Mouse (Mus musculus) forebrain, embryonic 16.5 days (tissue): ENCODE measurements at regions not wholly inside any gene's neighbourhood (a gene's known extent, or its start where the extent isn't known, plus 50 kb on each side); places are given as distances from the start of the nearest gene placed in this dataset.
A peak's percentile ranks its signal among the peaks of the same experiment; 100 is the strongest.

Source experiments
- ATAC-seq: fragments of 200-750 bp; cut with Nextera tagmentation; 2 replicates; pipeline ENCODE4 v1.8.0; 2017; ENCODE audit warnings: mild to moderate bottlenecking, moderate library complexity
- H3K27ac ChIP-seq: fragments of 300-500 bp; sonication (generic); 2 replicates; pipeline ENCODE4 v1.5.1; 2014; ENCODE audit warnings: low read length, control low read depth
- H3K27me3 ChIP-seq: fragments of 300-500 bp; sonication (generic); replicated peaks from 2 replicates; pipeline ENCODE4 v1.6.1; 2014; ENCODE audit warnings: low read length; ENCODE audit not compliant: control insufficient read depth, insufficient read depth
- H3K36me3 ChIP-seq: fragments of 300-500 bp; sonication (generic); 2 replicates; pipeline ENCODE4 v1.6.1; 2014; ENCODE audit not compliant: control insufficient read depth, insufficient read depth
- H3K4me1 ChIP-seq: fragments of 300-500 bp; sonication (generic); replicated peaks from 2 replicates; pipeline ENCODE4 v1.6.1; 2014; ENCODE audit warnings: low read length; ENCODE audit not compliant: control insufficient read depth, insufficient read depth
- H3K4me2 ChIP-seq: fragments of 300-500 bp; sonication (generic); 2 replicates; pipeline ENCODE4 v1.6.1; 2014; ENCODE audit warnings: mild to moderate bottlenecking, low read length, control low read depth
- H3K4me3 ChIP-seq: fragments of 300-500 bp; sonication (generic); replicated peaks from 2 replicates; pipeline ENCODE4 v1.5.1; 2014; ENCODE audit warnings: mild to moderate bottlenecking, low read length, control low read depth
- H3K9ac ChIP-seq: fragments of 300-500 bp; sonication (generic); replicated peaks from 2 replicates; pipeline ENCODE4 v1.6.1; 2014; ENCODE audit warnings: low read depth, low read length, control low read depth
- H3K9me3 ChIP-seq: fragments of 300-500 bp; sonication (generic); 2 replicates; pipeline ENCODE4 v1.6.1; 2016; ENCODE audit warnings: low read length; ENCODE audit not compliant: control insufficient read depth
- WGBS: fragments of 180-500 bp; shearing (Covaris S2); extraction: QIAGEN DNeasy Blood & Tissue Kit; methylation state at CpG from one replicate; pipeline ENCODE4 v1.1.7; 2014; 5-methylcytosine and 5-hydroxymethylcytosine counted together

DNA sequence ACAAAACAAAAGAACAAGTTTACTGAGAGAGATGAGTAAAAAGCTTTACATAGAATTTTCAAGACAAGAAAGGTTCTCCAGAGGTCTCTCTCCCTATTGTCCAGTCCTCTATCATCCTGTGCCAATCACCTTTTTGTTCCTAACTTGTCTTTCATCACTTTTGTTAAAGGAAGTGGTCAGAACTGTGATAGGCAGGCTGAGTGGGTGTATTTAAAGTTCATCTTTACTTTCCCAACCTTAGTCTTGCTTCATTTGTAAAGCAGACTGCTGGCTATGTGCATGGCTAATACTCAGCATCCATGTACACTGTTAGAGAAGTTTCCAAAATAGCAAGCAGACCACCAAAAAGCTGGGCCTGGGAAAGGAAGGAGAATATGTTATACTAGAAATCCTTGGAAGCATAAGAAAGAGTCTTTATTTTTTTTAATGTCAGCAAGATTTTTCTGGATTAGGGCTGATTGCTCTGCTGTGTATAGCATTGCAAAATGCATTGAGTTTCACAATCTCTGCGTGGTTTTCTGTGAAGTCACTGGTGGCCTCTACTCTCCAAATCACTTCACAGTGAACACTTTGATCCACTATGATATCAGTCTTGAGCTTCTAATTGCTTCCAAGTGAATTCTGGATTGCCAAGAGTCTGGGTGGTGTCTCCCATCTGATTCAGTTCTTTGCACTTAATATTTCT is 973.8 kb downstream of the Gsdmc2 start:
- no peaks in the 10 kb centered on the region for H3K36me3 ChIP-seq
- 93% methylated on average over 1 of the region's 1 CpGs for WGBS
- H3K9me3 ChIP-seq, result no peaks in the 10 kb centered on the region
- no peak overlapping the region for H3K4me2 ChIP-seq
- no peak for ATAC-seq
- no peaks in the 10 kb centered on the region for H3K27me3 ChIP-seq
- no peak overlapping the region for H3K27ac ChIP-seq
- H3K9ac ChIP-seq, result no peak overlapping the region
- no peaks in the 10 kb centered on the region for H3K4me1 ChIP-seq
- no peak overlapping the region for H3K4me3 ChIP-seq

DNA sequence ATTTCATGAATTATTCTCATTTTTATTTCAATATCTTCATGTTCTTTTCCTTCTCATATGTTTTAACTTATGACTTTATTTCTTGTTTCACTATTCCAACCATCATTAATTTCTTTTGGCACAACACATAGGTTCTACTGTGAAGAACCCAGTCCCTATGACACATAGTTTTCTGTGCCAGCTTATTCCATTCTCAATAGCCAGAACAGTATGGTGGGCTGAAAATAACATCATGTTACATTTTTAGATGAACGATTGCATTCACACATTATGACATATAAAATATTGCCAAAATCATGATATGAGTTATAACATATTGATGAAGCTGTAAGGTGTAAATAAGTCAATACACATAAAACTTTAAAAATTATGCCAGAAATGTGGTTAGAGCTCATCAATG is 982.4 kb downstream of the Gsdmc2 start:
- H3K4me3 ChIP-seq, result no peak overlapping the region
- no peaks in the 10 kb centered on the region for H3K4me1 ChIP-seq
- H3K36me3 ChIP-seq, result no peaks in the 10 kb centered on the region
- no peak overlapping the region for H3K27ac ChIP-seq
- ATAC-seq, result peak; percentile 65
- no peak overlapping the region for H3K4me2 ChIP-seq
- no peaks in the 10 kb centered on the region for H3K9me3 ChIP-seq
- 78% methylated on average over 1 of the region's 1 CpGs for WGBS
- no peaks in the 10 kb centered on the region for H3K27me3 ChIP-seq
- no peak overlapping the region for H3K9ac ChIP-seq

DNA sequence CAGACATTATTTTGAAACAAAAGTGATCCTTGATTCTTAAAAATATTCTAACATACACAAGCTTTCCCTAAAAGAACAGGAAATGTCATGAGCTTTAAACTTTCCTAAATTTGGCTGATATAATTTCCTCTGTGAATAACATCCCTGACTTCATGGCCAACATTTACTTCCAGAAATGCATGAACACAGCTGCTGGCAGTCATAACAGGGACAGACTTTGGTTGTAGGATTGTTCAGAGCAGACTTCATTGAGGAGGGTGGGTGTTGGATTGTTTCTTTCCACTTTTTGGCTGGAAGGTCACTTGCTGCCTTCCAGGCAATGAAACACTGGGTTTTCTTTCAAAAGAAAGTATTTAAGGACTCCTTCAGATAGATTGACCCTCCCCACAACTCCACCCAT is 983.6 kb downstream of the Gsdmc2 start:
- Histone ChIP-seq H3K4me3 (no peak overlapping the region), H3K36me3 (no peaks in the 10 kb centered on the region), H3K9me3 (no peaks in the 10 kb centered on the region), H3K4me2 (no peak overlapping the region), H3K27ac (no peak overlapping the region), H3K4me1 (no peaks in the 10 kb centered on the region), H3K9ac (no peak overlapping the region), H3K27me3 (no peaks in the 10 kb centered on the region)
- no peak for ATAC-seq

DNA sequence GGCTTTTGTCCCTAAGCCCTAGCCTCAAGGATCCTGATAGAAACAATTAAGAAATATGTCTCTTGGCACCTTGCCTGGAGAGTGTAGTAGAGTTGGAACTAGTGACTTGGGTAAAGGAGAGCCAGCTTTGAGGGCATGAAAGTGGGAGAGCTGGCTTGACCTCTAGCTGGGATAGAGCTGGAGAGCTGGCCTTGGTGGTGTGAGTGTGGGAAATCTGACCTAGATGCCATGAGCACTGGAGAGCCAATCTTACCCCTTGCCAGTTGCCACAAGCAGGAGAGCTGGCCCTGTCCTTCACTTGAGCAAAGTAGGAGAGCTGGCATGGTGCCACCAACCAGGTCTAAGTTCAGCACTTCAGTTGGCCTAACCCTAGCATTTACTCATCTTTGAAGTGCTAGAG is 995.7 kb downstream of the Gsdmc2 start:
- Histone ChIP-seq H3K4me2 (no peak overlapping the region), H3K4me3 (no peak overlapping the region), H3K36me3 (no peaks in the 10 kb centered on the region), H3K9ac (no peak overlapping the region), H3K9me3 (no peaks in the 10 kb centered on the region), H3K4me1 (no peaks in the 10 kb centered on the region), H3K27me3 (no peaks in the 10 kb centered on the region), H3K27ac (no peak overlapping the region)
- no peak for ATAC-seq

DNA sequence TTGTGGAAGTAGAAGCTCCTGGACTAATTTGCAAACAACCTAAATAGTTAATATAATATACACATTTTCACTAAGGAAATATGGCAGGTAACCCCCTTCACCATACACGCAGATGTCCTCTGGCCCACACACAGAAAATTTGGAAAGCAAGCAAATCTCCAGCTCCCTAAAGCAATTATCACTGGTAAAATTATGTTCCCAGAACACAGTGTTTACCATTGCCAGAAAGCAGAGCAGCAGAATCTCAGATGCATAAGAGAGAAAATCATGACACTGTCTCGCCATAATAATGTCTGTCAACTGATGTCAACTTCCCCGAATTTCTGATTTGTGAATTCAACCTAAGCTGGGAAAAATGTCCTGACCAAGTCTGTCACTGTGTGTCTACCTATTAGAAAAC is 999.1 kb downstream of the Gsdmc2 start:
- WGBS, result 70% methylated on average over 3 of the region's 3 CpGs

DNA sequence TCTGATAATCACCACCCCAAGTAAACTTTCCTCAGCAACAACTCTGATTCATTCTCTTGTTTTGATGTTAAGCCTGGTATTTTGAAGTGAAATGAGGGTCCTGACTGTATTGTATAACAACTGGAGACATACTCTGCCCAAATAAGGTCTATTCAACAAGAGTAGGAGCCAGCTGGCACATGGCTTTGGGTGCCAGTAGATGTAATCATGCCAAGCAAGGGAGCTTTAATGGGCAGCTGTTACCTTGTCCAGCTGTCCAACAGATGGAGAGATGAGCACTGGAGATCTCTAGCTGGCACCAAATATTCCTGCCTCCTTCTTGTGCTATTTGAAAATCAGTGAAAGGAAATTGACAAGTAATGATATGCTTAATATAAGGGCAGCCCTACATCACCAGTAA is 1019.4 kb downstream of the Gsdmc2 start:
- Histone ChIP-seq H3K27ac (no peak overlapping the region), H3K4me1 (no peaks in the 10 kb centered on the region), H3K27me3 (no peaks in the 10 kb centered on the region), H3K36me3 (no peaks in the 10 kb centered on the region), H3K9me3 (no peaks in the 10 kb centered on the region), H3K4me3 (no peak overlapping the region), H3K9ac (no peak overlapping the region), H3K4me2 (no peak overlapping the region)
- ATAC-seq, result no peak

More for the DNA sequence above, 999.1 kb downstream of the Gsdmc2 start:
- H3K4me2 ChIP-seq, result no peak overlapping the region
- H3K4me3 ChIP-seq, result no peak overlapping the region
- no peaks in the 10 kb centered on the region for H3K9me3 ChIP-seq
- H3K9ac ChIP-seq, result no peak overlapping the region
- H3K27me3 ChIP-seq, result no peaks in the 10 kb centered on the region
- ATAC-seq, result no peak
- H3K4me1 ChIP-seq, result no peaks in the 10 kb centered on the region
- H3K27ac ChIP-seq, result no peak overlapping the region
- no peaks in the 10 kb centered on the region for H3K36me3 ChIP-seq

DNA sequence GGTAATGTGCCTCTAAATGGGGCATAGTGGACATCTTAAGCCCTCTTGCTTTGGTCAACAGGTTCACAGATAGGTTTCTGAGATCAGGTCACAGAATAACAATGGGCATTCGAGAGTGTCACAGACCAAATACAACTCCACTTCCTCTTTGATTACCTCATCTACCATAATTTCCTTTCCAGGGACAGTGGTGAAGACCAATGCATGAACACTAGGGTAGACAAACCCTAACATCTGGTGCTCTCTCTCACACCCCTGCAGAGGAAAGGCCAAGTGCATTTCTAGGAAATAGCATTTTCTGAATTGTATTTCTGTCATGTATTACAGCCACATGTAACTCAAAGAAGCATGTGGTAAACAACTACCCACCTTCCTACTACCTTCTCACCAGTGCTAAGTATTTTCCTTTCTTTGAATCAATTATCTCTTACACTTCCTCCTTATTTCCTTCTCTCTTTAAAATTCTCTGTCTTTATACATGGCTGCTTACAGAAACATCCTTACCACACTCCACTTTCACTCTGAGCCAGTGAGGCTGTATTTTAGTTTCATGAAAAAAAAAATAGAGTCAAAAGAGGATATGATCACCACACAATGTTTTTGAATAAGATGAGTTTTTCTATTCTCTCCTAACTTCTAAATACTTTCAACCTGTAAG is 1021.0 kb downstream of the Gsdmc2 start:
- Histone ChIP-seq H3K9me3 (no peaks in the 10 kb centered on the region), H3K36me3 (no peaks in the 10 kb centered on the region), H3K27ac (no peak overlapping the region), H3K4me2 (no peak overlapping the region), H3K4me3 (no peak overlapping the region), H3K27me3 (no peaks in the 10 kb centered on the region), H3K9ac (no peak overlapping the region), H3K4me1 (no peaks in the 10 kb centered on the region)
- ATAC-seq, result no peak
- WGBS, result 85% methylated on average over 1 of the region's 1 CpGs

DNA sequence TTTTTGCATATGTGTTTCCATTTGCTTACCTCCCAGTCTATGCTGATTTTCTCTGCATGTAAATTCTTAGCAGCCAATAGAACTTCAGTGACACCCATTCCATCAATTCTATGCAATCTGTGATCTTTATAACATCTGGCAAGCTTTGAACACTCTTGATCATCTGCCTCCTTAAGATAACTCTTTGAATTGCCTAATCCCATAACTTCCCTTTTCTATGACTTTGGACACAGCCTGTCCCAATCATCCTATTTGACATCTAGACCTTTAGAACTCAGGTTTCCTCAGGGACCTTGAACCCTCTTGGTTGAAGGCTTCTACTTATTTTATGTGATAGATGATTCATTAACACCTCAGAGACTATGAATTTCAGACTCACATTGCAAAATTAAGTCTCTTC is 1022.7 kb downstream of the Gsdmc2 start:
- Histone ChIP-seq H3K27ac (no peak overlapping the region), H3K4me1 (no peaks in the 10 kb centered on the region), H3K27me3 (no peaks in the 10 kb centered on the region), H3K9ac (no peak overlapping the region), H3K9me3 (no peaks in the 10 kb centered on the region), H3K36me3 (no peaks in the 10 kb centered on the region), H3K4me2 (no peak overlapping the region), H3K4me3 (no peak overlapping the region)
- no peak for ATAC-seq

DNA sequence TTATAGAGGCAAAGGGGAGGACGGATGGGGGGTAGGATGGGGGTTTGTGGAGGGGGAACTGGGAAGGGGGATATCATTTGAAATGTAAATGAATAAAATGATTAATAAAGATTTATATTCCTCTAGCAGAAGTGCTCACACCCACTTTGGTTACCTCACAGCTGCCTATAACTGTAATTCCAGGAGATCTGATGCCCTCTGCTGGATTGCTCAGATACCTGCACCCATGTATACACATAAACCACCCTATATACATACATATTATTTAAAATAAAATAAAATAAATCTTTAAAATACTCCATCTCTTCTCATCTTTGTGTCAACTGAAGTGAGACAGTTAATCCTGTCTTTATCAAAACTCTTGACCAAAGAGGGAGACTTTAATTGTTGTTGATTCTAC is 1031.9 kb downstream of the Gsdmc2 start:
- Histone ChIP-seq H3K4me3 (no peak overlapping the region), H3K4me2 (no peak overlapping the region), H3K27ac (no peak overlapping the region), H3K9me3 (no peaks in the 10 kb centered on the region), H3K27me3 (no peaks in the 10 kb centered on the region), H3K9ac (no peak overlapping the region), H3K4me1 (no peaks in the 10 kb centered on the region; the same call in 1 of the 2 replicates), H3K36me3 (no peaks in the 10 kb centered on the region)
- WGBS, result 93% methylated on average over 1 of the region's 1 CpGs
- no peak for ATAC-seq

DNA sequence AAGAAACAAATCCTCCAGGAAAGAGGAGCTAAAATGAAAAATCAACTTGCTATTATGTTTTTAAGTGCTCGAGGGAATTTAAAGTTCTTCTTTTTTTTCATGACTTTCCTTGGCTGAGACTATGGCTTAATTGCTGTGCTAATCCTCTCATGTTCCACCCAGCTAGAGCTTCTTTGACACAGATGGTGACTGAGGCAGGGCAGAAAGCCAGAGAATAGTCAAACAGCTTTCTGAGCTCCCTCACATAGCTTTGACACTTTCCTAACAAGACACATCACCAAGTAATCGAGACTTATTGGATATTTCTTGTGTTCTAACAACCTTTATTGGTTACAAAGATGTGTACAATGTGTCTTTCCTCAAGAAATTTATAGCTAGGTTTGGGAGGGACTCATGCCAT is 1033.0 kb downstream of the Gsdmc2 start:
- Histone ChIP-seq H3K4me2 (no peak overlapping the region), H3K27me3 (no peaks in the 10 kb centered on the region), H3K9me3 (no peaks in the 10 kb centered on the region), H3K27ac (no peak overlapping the region), H3K36me3 (no peaks in the 10 kb centered on the region), H3K4me3 (no peak overlapping the region), H3K4me1 (no peaks in the 10 kb centered on the region; the same call in 1 of the 2 replicates), H3K9ac (no peak overlapping the region)
- WGBS, result 16% methylated on average over 2 of the region's 2 CpGs
- peak; percentile 77 for ATAC-seq
